Mouse (Mus musculus) embryonic fibroblast, embryonic 13.5 days (primary cell): ENCODE data around the gene Tcaf1. TPM values are rescaled to one million over a fixed set of nuclear protein-coding genes. Genes with fewer than 3 reads are reported as not detected.
A peak's percentile ranks its signal among the peaks of the same experiment; 100 is the strongest.

Source experiments
- H3K27ac ChIP-seq: 2 replicates; pipeline ENCODE4 v1.5.1; 2012; ENCODE audit warnings: low read length, control low read depth, inconsistent platforms; ENCODE audit not compliant: insufficient read depth
- H3K4me1 ChIP-seq: 2 replicates; pipeline ENCODE4 v1.6.1; 2011; ENCODE audit warnings: low read length; ENCODE audit not compliant: control insufficient read depth, insufficient read depth
- H3K4me3 ChIP-seq: 2 replicates; pipeline ENCODE4 v1.5.1; 2011; ENCODE audit warnings: mild to moderate bottlenecking, control low read depth, low read length; ENCODE audit not compliant: insufficient read depth
- CTCF ChIP-seq: IDR thresholded peaks from 2 replicates; pipeline ENCODE4 v1.5.1; 2011; ENCODE audit warnings: mild to moderate bottlenecking, control low read depth, low read length, moderate library complexity, borderline replicate concordance; ENCODE audit not compliant: insufficient read depth
- POLR2A ChIP-seq: IDR thresholded peaks from 2 replicates; pipeline ENCODE4 v1.6.1; 2011; ENCODE audit warnings: low read depth, mild to moderate bottlenecking, control low read depth, low read length, moderate library complexity
- polyA plus RNA-seq: library from polyadenylated mRNA; stranded (reverse); fragments of >200 nt; gene quantifications from 2 replicates; pipeline ENCODE4 v1.2.4, GENCODE M21; 2011; ENCODE audit warnings: low read depth; ENCODE audit not compliant: missing spikeins, insufficient read length

The Tcaf1 gene
- 70.1 and 78.0 TPM in 2 replicates for polyA plus RNA-seq

GRCm38 (mm10) chr6:42709291-42710211 is at the start of gene Tcaf1:
Gene Tcaf1 (minus strand): TSS chr6:42710088.
- Histone ChIP-seq H3K4me1 (no peaks in the 10 kb centered on the region), H3K27ac (no peak within 1 kb of the TSS; the same call in 1 of the 2 replicates), H3K4me3 (peak within 1 kb of the TSS; percentile 64)
- TF ChIP-seq POLR2A (peak; percentile 94), CTCF (no peak)

- TF ChIP-seq POLR2A (no peak), CTCF (no peak)
- H3K27ac ChIP-seq: no peak within 1 kb of the TSS
- no peak within 1 kb of the TSS for H3K4me3 ChIP-seq
- no peaks in the 10 kb centered on the region for H3K4me1 ChIP-seq
Measured at GRCm38 (mm10) chr6:42756104-42756503, 46.2 kb upstream of the Tcaf1 start, which contains the start of gene Olfr38. Gene Olfr38 (plus strand): TSS chr6:42756404.

GRCm38 (mm10) chr6:42747846-42748245 is 38.0 kb upstream of the Tcaf1 start:
- Histone ChIP-seq H3K4me1 (no peaks in the 10 kb centered on the region), H3K4me3 (no peak overlapping the region), H3K27ac (no peak overlapping the region)
- TF ChIP-seq CTCF (no peak), POLR2A (no peak)

GRCm38 (mm10) chr6:42742303-42742702 is 32.4 kb upstream of the Tcaf1 start:
- H3K4me3 ChIP-seq: no peak overlapping the region
- H3K4me1 ChIP-seq: no peaks in the 10 kb centered on the region
- no peak overlapping the region for H3K27ac ChIP-seq
- TF ChIP-seq CTCF (no peak), POLR2A (no peak)

GRCm38 (mm10) chr6:42739071-42739470 is 29.2 kb upstream of the Tcaf1 start, which contains the start of gene Olfr453:
Gene Olfr453 (plus strand): TSS chr6:42739371.
- TF ChIP-seq POLR2A: no peak
- no peak for TF ChIP-seq CTCF
- no peaks in the 10 kb centered on the region for H3K4me1 ChIP-seq
- no peak within 1 kb of the TSS for H3K4me3 ChIP-seq

GRCm38 (mm10) chr6:42717973-42718372 is 8.1 kb upstream of the Tcaf1 start:
- H3K4me1 ChIP-seq: no peaks in the 10 kb centered on the region
- TF ChIP-seq POLR2A (no peak), CTCF (no peak)
- no peak overlapping the region for H3K27ac ChIP-seq
- no peak overlapping the region for H3K4me3 ChIP-seq

More at GRCm38 (mm10) chr6:42739071-42739470, 29.2 kb upstream of the Tcaf1 start, which contains the start of gene Olfr453:
- H3K27ac ChIP-seq: no peak within 1 kb of the TSS

- no peak overlapping the region for H3K27ac ChIP-seq
- no peak overlapping the region for H3K4me3 ChIP-seq
- H3K4me1 ChIP-seq: no peaks in the 10 kb centered on the region
- TF ChIP-seq CTCF (no peak), POLR2A (no peak)
Measured at GRCm38 (mm10) chr6:42714668-42715067, 4.8 kb upstream of the Tcaf1 start.

- peak overlapping the region; percentile 65 for H3K4me3 ChIP-seq
- peaks cover 2% of the 10 kb centered on the region; the same call in 1 of the 2 replicates for H3K4me1 ChIP-seq
- peak overlapping the region; percentile 65 for H3K27ac ChIP-seq
- TF ChIP-seq CTCF (no peak), POLR2A (peak; percentile 80)
Measured at GRCm38 (mm10) chr6:42692517-42693190, 17.2 kb downstream of the Tcaf1 start.

GRCm38 (mm10) chr6:42692154-42692516 is 17.8 kb downstream of the Tcaf1 start:
- peak overlapping the region; percentile 65 for H3K4me3 ChIP-seq
- H3K27ac ChIP-seq: peak overlapping the region; percentile 65
- peaks cover 2% of the 10 kb centered on the region; the same call in 1 of the 2 replicates for H3K4me1 ChIP-seq
- TF ChIP-seq POLR2A: peak; percentile 62
- TF ChIP-seq CTCF: no peak
